Mouse (Mus musculus): ENCODE measurements at regions not wholly inside any gene's neighbourhood (a gene's known extent, or its start where the extent isn't known, plus 50 kb on each side); places are given as distances from the start of the nearest gene placed in this dataset.

GRCm38 (mm10) chr7:129774261-129774861 lies 182.7 kb downstream of the Wdr11 start:
- TF ChIP-seq CTCF (IDR thresholded peaks at IDR 0.05; ENCODE audit: extremely low read depth, insufficient read depth, low read length) (no peak), POLR2A (IDR thresholded peaks at IDR 0.05; ENCODE audit: extremely low read depth, insufficient read depth, low read length) (no peak)

Measured in cortical plate, adult 2 months (tissue).